Mouse (Mus musculus): ENCODE measurements around the gene Trmt6. TPM values are rescaled to one million over a fixed set of nuclear protein-coding genes. Genes with fewer than 3 reads are reported as not detected.
A peak's percentile ranks its signal among the peaks of the same experiment; 100 is the strongest.

The Trmt6 gene
- polyA plus RNA-seq, 1 experiment from 2014 or later: 25.5 TPM

DNA sequence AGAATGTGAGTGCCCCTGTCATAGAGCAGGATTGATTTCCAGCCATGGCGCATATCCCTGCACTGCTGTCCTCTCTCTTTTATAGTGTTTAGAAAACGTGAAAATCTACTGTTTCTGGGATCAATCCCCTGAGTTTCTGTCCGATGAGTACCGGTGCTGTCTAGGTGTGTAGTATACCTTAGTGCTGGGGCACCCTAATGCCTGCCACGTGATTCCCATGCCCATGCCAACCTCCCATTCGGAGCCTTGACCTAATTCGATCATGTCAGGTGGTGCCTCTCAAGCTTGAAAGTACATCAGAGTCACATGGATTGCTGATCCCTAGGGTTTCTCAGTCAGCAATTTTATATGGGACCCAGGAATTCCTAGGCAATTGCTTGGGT, 21.7 kb downstream of the Trmt6 start:
- Histone ChIP-seq H3K9me3 (no peaks in the 10 kb centered on the region), H3K4me3 (no peak overlapping the region), H3K9ac (no peak overlapping the region), H3K36me3 (no peaks in the 10 kb centered on the region), H3K27me3 (no peaks in the 10 kb centered on the region), H3K4me2 (no peak overlapping the region), H3K27ac (no peak overlapping the region), H3K4me1 (no peaks in the 10 kb centered on the region)
- no peak for ATAC-seq (ENCODE audit: insufficient number of reproducible peaks, low FRiP score, low TSS enrichment, low read depth)
- WGBS: 83% methylated on average over 7 of the region's 7 CpGs

DNA sequence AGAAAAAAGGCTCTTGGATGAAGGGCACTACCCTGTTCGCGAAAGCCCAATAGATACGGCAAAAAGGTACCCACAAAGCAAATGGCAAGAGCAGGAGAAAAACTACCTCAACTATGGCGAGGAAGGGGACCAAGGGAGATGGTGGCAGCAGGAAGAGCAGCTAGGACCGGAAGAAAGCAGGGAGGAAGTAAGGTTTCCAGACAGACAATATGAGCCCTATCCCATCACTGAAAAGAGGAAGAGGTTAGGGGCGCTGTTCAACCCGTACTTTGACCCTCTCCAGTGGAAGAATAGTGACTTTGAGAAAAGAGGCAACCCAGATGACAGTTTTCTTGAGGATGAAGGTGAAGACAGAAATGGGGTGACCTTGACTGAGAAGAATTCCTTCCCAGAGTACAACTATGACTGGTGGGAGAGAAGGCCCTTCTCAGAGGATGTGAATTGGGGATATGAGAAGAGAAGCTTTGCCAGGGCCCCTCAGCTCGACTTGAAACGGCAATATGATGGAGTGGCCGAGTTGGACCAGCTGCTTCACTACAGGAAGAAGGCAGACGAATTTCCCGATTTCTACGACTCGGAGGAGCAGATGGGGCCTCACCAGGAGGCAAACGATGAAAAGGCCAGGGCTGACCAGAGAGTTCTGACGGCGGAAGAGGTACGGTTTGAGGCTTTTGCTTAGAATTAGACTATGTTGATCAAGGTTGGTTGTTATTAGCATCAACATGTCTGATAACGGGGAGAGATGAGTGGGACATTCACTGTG, 22.2 kb downstream of the Trmt6 start:
- Histone ChIP-seq H3K27me3 (no peaks in the 10 kb centered on the region), H3K9ac (no peak overlapping the region), H3K4me2 (no peak overlapping the region), H3K36me3 (no peaks in the 10 kb centered on the region), H3K9me3 (no peaks in the 10 kb centered on the region), H3K27ac (no peak overlapping the region), H3K4me1 (no peaks in the 10 kb centered on the region), H3K4me3 (no peak overlapping the region)
- 83% methylated on average over 19 of the region's 19 CpGs for WGBS
- no peak for ATAC-seq (ENCODE audit: insufficient number of reproducible peaks, low FRiP score, low TSS enrichment, low read depth)

DNA sequence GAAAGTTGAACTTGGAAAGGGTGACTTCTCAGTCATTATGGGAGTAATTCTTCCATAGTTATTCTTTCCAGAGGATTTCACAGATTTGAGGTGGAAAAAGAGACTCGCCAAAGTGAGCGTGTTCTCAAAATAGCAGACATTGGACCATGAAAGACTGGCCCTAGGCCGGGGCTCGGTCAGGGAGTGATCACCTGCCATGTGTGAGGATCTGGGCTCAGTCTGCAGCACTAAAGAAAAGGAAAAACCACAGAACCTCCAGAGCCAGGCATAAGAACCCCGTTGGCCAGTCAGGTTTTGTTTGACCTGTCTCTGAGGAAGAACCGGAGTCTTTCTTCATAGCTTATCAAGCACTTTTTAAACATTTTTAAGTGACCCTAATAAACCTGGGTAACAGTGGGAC, 31.8 kb downstream of the Trmt6 start:
- Histone ChIP-seq H3K36me3 (no peaks in the 10 kb centered on the region), H3K9me3 (no peaks in the 10 kb centered on the region), H3K4me2 (no peak overlapping the region), H3K27ac (no peak overlapping the region), H3K4me3 (no peak overlapping the region), H3K4me1 (peaks cover 7% of the 10 kb centered on the region), H3K27me3 (peaks cover 12% of the 10 kb centered on the region), H3K9ac (no peak overlapping the region)
- WGBS: 76% methylated on average over 6 of the region's 6 CpGs
- ATAC-seq (ENCODE audit: insufficient number of reproducible peaks, low FRiP score, low TSS enrichment, low read depth): no peak

DNA sequence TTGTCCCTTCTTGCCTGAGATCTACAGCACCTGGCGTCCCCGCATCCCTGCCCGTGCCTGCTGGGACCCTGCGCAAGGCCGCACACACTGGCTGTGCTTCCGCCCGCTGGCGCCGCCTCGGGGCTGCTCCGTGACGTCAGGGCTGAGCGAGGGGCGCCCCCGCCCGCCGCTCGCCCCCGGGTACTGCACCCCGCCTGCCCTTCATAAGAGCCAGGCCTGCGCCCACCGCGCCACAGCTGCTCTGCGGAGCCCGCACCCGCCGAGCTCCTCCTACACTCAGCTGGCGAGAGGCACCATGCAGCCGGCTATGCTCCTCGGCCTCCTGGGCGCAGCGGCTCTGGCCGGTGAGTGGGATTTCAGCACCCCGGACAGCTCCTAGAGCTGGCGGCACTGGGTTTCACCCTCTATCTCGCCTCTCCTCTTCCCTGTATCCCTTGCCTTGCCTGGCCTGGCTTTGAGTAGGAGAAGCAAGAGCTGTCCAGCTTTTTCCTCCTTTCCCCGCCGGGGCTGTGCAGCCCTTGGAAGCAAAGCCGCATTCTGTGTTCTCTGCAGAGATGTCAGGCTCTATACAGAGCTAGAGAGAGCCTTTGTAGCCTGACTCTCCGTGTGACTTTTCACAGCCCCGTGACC, 34.3 kb downstream of the Trmt6 start:
- no peak overlapping the region for H3K27ac ChIP-seq
- peak overlapping the region; percentile 90 for H3K4me2 ChIP-seq
- H3K27me3 ChIP-seq: peaks cover 12% of the 10 kb centered on the region
- no peaks in the 10 kb centered on the region for H3K36me3 ChIP-seq
- WGBS: under 1% methylated on average over 40 of the region's 41 CpGs
- no peak overlapping the region for H3K9ac ChIP-seq
- ATAC-seq (ENCODE audit: insufficient number of reproducible peaks, low FRiP score, low TSS enrichment, low read depth): peak; percentile 91
- peaks cover 7% of the 10 kb centered on the region for H3K4me1 ChIP-seq
- no peaks in the 10 kb centered on the region for H3K9me3 ChIP-seq
- peak overlapping the region; percentile 39 for H3K4me3 ChIP-seq

DNA sequence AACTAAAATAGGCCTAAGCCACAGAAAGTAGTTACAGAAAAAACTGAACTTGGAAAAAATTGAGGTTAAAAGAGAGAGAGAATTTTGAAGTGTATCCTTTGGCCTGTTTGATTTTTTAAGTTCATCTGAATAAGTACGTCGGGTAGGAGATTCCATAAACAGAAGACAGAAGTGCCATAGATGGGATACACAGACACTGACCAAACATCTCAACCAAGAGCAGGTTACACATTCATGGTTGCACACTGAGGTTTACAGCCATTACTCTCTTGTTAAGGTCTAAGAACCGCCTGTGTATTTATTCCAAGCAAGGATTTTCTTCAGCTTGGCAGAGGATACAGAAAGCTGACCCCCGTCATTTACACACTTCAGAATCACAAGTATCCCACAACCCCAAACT, 34.9 kb downstream of the Trmt6 start, which contains the start of gene Chgb:
Chgb (plus strand) TSS at position 301 of the 400 bp plus-strand sequence.
- no peak for ATAC-seq (ENCODE audit: insufficient number of reproducible peaks, low FRiP score, low TSS enrichment, low read depth)
- H3K4me1 ChIP-seq: peaks cover 7% of the 10 kb centered on the region
- 6% methylated on average over 4 of the region's 4 CpGs for WGBS
- no peak within 1 kb of the TSS for H3K27ac ChIP-seq
- peak within 1 kb of the TSS; percentile 90 for H3K4me2 ChIP-seq
- peaks cover 12% of the 10 kb centered on the region for H3K27me3 ChIP-seq
- peak within 1 kb of the TSS; percentile 39 for H3K4me3 ChIP-seq
- H3K9me3 ChIP-seq: no peaks in the 10 kb centered on the region
- no peaks in the 10 kb centered on the region for H3K36me3 ChIP-seq
- H3K9ac ChIP-seq: no peak within 1 kb of the TSS

DNA sequence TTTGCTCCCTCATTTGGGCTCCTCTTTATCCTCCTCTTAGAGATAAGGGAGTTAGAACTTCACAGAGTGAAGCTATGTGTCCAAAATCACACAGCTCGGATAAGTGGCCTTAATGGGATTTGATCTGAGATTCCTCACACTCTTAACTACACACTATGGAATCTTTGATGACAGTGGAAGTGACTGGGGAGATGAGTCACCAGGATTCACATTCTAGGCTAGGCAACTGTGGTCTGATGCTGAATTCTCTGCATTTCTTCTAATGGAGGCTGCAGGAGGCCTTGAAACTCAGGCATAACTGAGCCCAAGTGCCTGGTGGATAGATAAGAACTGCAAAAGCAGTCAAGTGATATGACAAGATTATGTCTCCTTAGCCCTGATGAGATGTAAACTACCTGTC, 45.0 kb downstream of the Trmt6 start:
- 62% methylated on average over 1 of the region's 1 CpGs for WGBS

DNA sequence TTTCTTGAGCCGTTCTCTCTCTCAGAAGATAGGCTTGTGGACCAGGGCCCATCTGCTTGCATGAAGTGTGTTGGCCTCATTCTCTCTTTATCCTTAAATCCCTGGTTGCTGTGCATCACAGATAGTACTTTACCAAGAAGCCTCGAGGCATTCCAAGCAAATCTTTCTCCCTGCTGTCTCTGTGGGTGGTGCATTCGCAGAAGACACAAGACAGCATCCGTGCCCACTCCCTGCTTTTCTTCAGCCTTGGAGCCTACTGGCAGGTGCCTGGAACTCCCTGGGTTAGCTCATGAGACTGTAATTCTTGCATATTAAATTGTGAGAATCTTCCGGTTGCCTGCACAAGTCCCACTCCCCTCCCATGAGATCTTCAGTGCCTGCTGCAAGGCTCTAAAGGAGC, 57.9 kb downstream of the Trmt6 start:
- Histone ChIP-seq H3K4me2 (no peak overlapping the region), H3K27me3 (no peaks in the 10 kb centered on the region), H3K27ac (no peak overlapping the region), H3K9me3 (no peaks in the 10 kb centered on the region), H3K4me1 (no peaks in the 10 kb centered on the region), H3K4me3 (no peak overlapping the region), H3K36me3 (no peaks in the 10 kb centered on the region), H3K9ac (no peak overlapping the region)
- no peak for ATAC-seq (ENCODE audit: insufficient number of reproducible peaks, low FRiP score, low TSS enrichment, low read depth)
- WGBS: 68% methylated on average over 5 of the region's 5 CpGs

More for the DNA sequence above, 45.0 kb downstream of the Trmt6 start:
- Histone ChIP-seq H3K9me3 (no peaks in the 10 kb centered on the region), H3K27me3 (no peaks in the 10 kb centered on the region), H3K9ac (no peak overlapping the region), H3K4me2 (no peak overlapping the region), H3K4me3 (no peak overlapping the region), H3K36me3 (no peaks in the 10 kb centered on the region), H3K4me1 (no peaks in the 10 kb centered on the region), H3K27ac (no peak overlapping the region)
- ATAC-seq (ENCODE audit: insufficient number of reproducible peaks, low FRiP score, low TSS enrichment, low read depth): no peak

Other genes starting within 250 kb of the Trmt6 start
- 44.3 and 48.7 TPM in 2 replicates for gene Gpcpd1, start 228.3 kb downstream of the Trmt6 start, polyA plus RNA-seq (2015; fragmentation: Nextera tagmentation; extraction: Ambion mirVana)
- gene Shld1, start 129.1 kb downstream of the Trmt6 start, polyA plus RNA-seq (2015; fragmentation: Nextera tagmentation; extraction: Ambion mirVana): 14.0 and 16.9 TPM in 2 replicates
- 0.14 and 0.32 TPM in 2 replicates for gene Chgb, start 34.8 kb downstream of the Trmt6 start, polyA plus RNA-seq (2015; fragmentation: Nextera tagmentation; extraction: Ambion mirVana)
- gene Mcm8, start 86 bp upstream of the Trmt6 start, polyA plus RNA-seq (2015; fragmentation: Nextera tagmentation; extraction: Ambion mirVana): 10.2 and 10.6 TPM in 2 replicates
- 13.9 and 17.8 TPM in 2 replicates for gene Crls1, start 30.6 kb upstream of the Trmt6 start, polyA plus RNA-seq (2015; fragmentation: Nextera tagmentation; extraction: Ambion mirVana)
- gene Lrrn4, start 64.8 kb upstream of the Trmt6 start, polyA plus RNA-seq (2015; fragmentation: Nextera tagmentation; extraction: Ambion mirVana): 0.35 and 0.40 TPM in 2 replicates
- gene Fermt1, start 129.9 kb upstream of the Trmt6 start, polyA plus RNA-seq (2015; fragmentation: Nextera tagmentation; extraction: Ambion mirVana): 20.9 and 24.4 TPM in 2 replicates

All from limb, embryonic 15.5 days (tissue).